Mouse (Mus musculus): ENCODE data around the gene 4930513O06Rik.

GRCm38 (mm10) chrX:139134031-139134430 is 48.0 kb downstream of the 4930513O06Rik start:
- TF ChIP-seq CTCF (IDR thresholded peaks at IDR 0.05; ENCODE audit: control insufficient read depth, insufficient read depth, low read length) (no peak), POLR2A (IDR thresholded peaks at IDR 0.05; ENCODE audit: borderline replicate concordance, control insufficient read depth, low read depth, low read length) (no peak)
